Mouse (Mus musculus): ENCODE results near the gene Olfr487.

- TF ChIP-seq GATA1 (IDR thresholded peaks at IDR 0.05; ENCODE audit: borderline replicate concordance, low read length) (no peak), TAL1 (conservative IDR thresholded peaks at IDR 0.05; ENCODE audit: low read depth, low read length) (no peak), GATA2 (IDR thresholded peaks at IDR 0.05; ENCODE audit: borderline replicate concordance, low read depth, low read length) (no peak)
Observed at GRCm38 (mm10) chr7:108258247-108258646, 43.8 kb upstream of the Olfr487 start, which contains the start of gene Olfr488.

All from G1E (cell line).